Mouse (Mus musculus) midbrain, embryonic 13.5 days (tissue): Measurements from ENCODE around the gene Slc25a12. TPM values are rescaled to one million over a fixed set of nuclear protein-coding genes. Genes with fewer than 3 reads are reported as not detected.

Experiments used
- ATAC-seq: fragments of 200-750 bp; cut with Nextera tagmentation; 2 replicates; pipeline ENCODE4 v1.8.0; 2017; ENCODE audit warnings: mild to moderate bottlenecking, moderate TSS enrichment, moderate library complexity
- H3K27ac ChIP-seq: fragments of 300-500 bp; sonication (generic); 2 replicates; pipeline ENCODE4 v1.5.1; 2015; ENCODE audit warnings: inconsistent platforms, mild to moderate bottlenecking, moderate library complexity
- H3K27me3 ChIP-seq: fragments of 300-500 bp; sonication (generic); 2 replicates; pipeline ENCODE4 v1.6.1; 2015; ENCODE audit warnings: mild to moderate bottlenecking, inconsistent platforms
- H3K36me3 ChIP-seq: fragments of 300-500 bp; sonication (generic); 2 replicates; pipeline ENCODE4 v1.6.1; 2015; ENCODE audit warnings: mild to moderate bottlenecking, inconsistent platforms
- H3K4me1 ChIP-seq: fragments of 300-500 bp; sonication (generic); replicated peaks from 2 replicates; pipeline ENCODE4 v1.6.1; 2015; ENCODE audit warnings: inconsistent platforms
- H3K4me2 ChIP-seq: fragments of 300-500 bp; sonication (generic); replicated peaks from 2 replicates; pipeline ENCODE4 v1.6.1; 2015; ENCODE audit warnings: moderate library complexity, mild to moderate bottlenecking, inconsistent platforms
- H3K4me3 ChIP-seq: fragments of 300-500 bp; sonication (generic); replicated peaks from 2 replicates; pipeline ENCODE4 v1.5.1; 2015; ENCODE audit warnings: mild to moderate bottlenecking, inconsistent platforms
- H3K9ac ChIP-seq: fragments of 300-500 bp; sonication (generic); replicated peaks from 2 replicates; pipeline ENCODE4 v1.6.1; 2015; ENCODE audit warnings: mild to moderate bottlenecking, inconsistent platforms
- H3K9me3 ChIP-seq: fragments of 300-500 bp; sonication (generic); 2 replicates; pipeline ENCODE4 v1.6.1; 2016; ENCODE audit warnings: mild to moderate bottlenecking, inconsistent platforms
- WGBS: fragments of 180-500 bp; shearing (Covaris S2); methylation state at CpG from one replicate; pipeline ENCODE4 v1.1.7; 2015; 5-methylcytosine and 5-hydroxymethylcytosine counted together
- polyA plus RNA-seq: library from polyadenylated mRNA; unstranded; fragments of >200 nt; fragmentation: Nextera tagmentation; extraction: Ambion mirVana; gene quantifications from 2 replicates; pipeline ENCODE4 v1.2.1, GENCODE M21; 2015

Slc25a12 gene
- polyA plus RNA-seq, 1 experiment from 2014 or later: 64.2 TPM

DNA sequence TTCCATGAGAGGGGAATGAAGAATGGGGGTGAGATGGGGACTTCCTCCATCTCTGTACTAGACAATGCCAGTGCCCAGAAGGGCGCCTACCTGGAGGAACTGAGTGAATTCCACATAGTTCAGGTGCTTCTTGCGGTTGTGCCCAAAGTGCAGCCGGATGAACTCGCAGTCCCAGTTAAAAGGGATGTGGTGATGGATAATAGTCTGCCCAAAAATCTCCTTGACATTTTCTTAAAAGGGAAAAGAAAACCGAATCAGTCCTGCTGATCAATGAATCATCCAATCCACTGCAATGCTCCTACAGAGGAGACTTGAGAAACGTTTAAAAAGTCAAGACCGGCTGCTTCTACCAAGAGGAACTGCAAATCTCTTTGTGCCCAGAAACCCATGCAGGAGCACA is 43.7 kb downstream of the Slc25a12 start:
- whole genome bisulfite sequencing: 92% methylated on average over 7 of the region's 7 CpGs
- H3K4me1 ChIP-seq: no peaks in the 10 kb centered on the region
- no peak for ATAC-seq
- no peaks in the 10 kb centered on the region for H3K9me3 ChIP-seq
- no peak overlapping the region for H3K27ac ChIP-seq
- H3K4me3 ChIP-seq: no peak overlapping the region
- peaks cover 38% of the 10 kb centered on the region for H3K36me3 ChIP-seq
- H3K4me2 ChIP-seq: no peak overlapping the region
- no peaks in the 10 kb centered on the region for H3K27me3 ChIP-seq
- H3K9ac ChIP-seq: no peak overlapping the region

DNA sequence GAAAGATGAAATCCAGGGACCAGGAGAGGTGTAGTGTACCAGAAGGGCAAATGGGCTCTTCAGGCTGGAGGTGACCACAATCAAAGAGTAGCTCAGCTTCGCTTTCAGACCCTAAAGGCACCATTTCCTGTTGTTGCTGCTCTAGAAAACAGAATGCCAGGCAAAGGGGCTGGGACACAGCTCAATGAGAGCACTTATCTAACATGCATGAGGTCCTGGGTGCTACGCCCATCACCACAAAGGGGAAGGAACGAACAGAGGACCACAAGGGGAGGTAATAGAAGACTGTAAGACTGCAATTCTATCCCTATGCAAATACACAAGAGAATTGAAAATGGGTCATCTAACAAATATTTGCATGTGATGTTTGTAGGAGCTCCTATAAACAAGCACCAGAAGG is 46.1 kb downstream of the Slc25a12 start:
- Histone ChIP-seq H3K9ac (no peak overlapping the region), H3K36me3 (peaks cover 46% of the 10 kb centered on the region), H3K27me3 (no peaks in the 10 kb centered on the region), H3K4me2 (no peak overlapping the region), H3K4me1 (no peaks in the 10 kb centered on the region), H3K27ac (no peak overlapping the region), H3K9me3 (no peaks in the 10 kb centered on the region), H3K4me3 (no peak overlapping the region)
- WGBS: 95% methylated on average over 3 of the region's 3 CpGs
- ATAC-seq: no peak

DNA sequence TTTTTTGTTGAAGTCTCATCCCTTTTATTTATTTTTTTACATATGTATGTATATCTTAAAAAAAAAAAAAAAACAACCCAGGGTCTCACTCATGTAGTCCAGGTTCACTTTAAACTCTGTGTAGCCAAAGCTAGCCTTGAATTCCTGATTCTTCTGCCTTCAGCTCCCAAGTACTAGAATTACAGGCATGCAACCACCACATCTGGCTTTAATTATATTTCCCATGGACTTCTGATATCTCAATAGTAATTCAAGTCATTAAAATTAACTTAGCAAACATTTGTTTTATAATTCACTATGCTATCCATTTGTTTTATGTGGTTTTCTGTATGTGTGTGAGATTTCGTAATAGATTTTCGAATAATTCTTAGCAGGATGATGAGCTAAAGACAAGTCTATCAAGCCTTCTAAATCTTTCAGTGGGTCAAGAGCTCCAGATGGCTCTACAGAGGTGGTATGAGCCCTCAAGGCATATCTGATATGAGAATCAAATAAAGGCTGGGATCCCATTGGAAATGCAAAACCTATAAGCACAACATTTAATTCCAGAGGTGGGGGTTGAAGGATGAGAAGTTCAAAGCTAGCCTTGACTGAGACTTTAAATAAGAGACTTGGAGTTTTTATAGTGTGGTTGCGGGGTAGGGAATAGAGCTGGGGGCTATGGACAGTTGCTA is 51.3 kb downstream of the Slc25a12 start:
- H3K27me3 ChIP-seq: no peaks in the 10 kb centered on the region
- no peaks in the 10 kb centered on the region for H3K9me3 ChIP-seq
- ATAC-seq: no peak
- 95% methylated on average over 3 of the region's 3 CpGs for WGBS
- H3K4me2 ChIP-seq: no peak overlapping the region
- peaks cover 53% of the 10 kb centered on the region for H3K36me3 ChIP-seq
- H3K27ac ChIP-seq: no peak overlapping the region
- no peak overlapping the region for H3K4me3 ChIP-seq
- peaks cover 4% of the 10 kb centered on the region; the same call in 1 of the 2 replicates for H3K4me1 ChIP-seq
- no peak overlapping the region for H3K9ac ChIP-seq

DNA sequence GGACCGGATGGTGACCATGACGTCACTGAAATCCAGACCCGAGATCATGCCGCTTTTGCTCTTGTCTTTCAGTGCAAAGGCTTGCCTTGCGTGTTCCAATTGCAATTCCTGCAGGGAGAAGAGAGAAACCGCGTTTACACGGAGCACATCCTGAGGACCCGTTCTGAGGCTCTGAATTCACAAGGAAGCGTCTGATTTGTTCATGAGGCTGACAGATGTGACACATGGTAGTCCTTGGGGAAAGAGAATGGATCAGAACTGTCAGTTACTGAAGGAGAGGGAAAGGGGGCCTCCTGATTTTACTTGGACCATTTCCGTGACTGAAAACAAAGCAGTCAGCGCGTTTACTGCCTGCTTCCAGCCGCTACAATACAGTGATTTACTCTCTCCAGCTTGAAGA is 52.5 kb downstream of the Slc25a12 start:
- Histone ChIP-seq H3K9ac (no peak overlapping the region), H3K27ac (peak overlapping the region; percentile 14; the same call in 1 of the 2 replicates), H3K9me3 (no peaks in the 10 kb centered on the region), H3K4me1 (peaks cover 4% of the 10 kb centered on the region; the same call in 1 of the 2 replicates), H3K4me3 (no peak overlapping the region), H3K36me3 (peaks cover 59% of the 10 kb centered on the region), H3K27me3 (no peaks in the 10 kb centered on the region), H3K4me2 (no peak overlapping the region)
- WGBS: 76% methylated on average over 14 of the region's 14 CpGs
- ATAC-seq: no peak

DNA sequence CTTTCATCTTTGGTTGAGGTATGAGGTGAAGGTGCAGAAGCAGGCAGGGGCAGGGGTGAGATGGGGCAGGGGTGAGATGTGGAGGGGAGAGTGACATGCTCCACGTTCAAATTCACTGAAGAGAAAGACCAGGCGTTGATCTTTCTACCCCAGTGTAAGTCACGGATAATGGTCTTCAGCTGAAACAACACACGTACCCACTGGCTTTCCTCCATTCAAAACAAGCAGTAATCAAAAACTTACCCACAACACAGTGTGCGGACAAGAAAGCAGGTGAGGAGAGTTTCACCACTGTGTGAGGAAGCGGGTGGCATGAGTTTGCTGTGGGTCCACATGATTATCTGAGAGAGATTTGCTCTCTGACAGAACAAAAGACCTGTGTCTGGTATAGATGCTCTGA is 53.5 kb downstream of the Slc25a12 start:
- Histone ChIP-seq H3K9ac (no peak overlapping the region), H3K9me3 (no peaks in the 10 kb centered on the region), H3K4me1 (peaks cover 6% of the 10 kb centered on the region), H3K27me3 (no peaks in the 10 kb centered on the region), H3K27ac (no peak overlapping the region), H3K4me3 (no peak overlapping the region), H3K4me2 (no peak overlapping the region), H3K36me3 (peaks cover 56% of the 10 kb centered on the region)
- 85% methylated on average over 6 of the region's 6 CpGs for WGBS
- no peak for ATAC-seq

DNA sequence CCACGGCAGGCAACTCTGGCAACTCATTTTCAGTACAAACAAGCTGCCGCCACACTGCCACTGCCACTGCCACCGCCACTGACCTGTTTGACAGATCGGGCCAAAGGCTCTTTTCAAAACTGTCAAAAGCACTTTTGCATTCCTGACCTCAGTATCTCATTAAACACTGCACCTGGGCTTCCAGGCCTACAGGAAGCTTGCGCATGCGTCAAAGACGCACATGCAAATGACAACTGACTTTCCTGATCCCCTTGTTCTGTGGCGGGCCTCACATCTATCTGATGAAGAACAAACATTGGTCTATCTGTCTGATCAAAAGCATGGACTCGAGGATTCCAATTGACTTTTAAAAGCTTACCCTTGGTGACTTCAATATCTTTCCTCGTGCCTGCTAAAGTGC is 55.5 kb downstream of the Slc25a12 start:
- Histone ChIP-seq H3K4me3 (no peak overlapping the region), H3K9me3 (no peaks in the 10 kb centered on the region), H3K4me1 (peaks cover 9% of the 10 kb centered on the region), H3K4me2 (no peak overlapping the region), H3K9ac (no peak overlapping the region), H3K27me3 (no peaks in the 10 kb centered on the region), H3K27ac (no peak overlapping the region), H3K36me3 (peaks cover 46% of the 10 kb centered on the region)
- ATAC-seq: no peak
- WGBS: 73% methylated on average over 10 of the region's 10 CpGs

DNA sequence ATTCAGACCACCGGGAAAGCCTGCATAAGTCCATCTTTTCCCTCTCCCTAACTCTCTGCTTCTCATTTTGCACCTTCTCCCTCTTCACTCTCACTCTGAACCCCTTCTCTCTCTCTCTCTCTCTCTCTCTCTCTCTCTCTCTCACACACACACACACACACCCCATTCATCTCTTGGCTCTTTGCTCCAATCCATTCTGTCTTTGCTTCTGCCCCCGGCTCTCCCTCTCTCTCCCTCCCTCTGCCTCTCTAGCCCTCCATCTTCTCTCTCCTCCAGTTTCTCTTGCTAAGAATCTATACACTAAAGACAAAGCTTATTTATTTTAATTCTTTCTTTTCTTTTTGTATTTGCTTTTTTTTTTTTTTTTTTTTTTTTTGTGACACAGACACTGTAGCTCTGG is 57.8 kb downstream of the Slc25a12 start:
- Histone ChIP-seq H3K4me2 (no peak overlapping the region), H3K9me3 (no peaks in the 10 kb centered on the region), H3K36me3 (peaks cover 46% of the 10 kb centered on the region), H3K27ac (no peak overlapping the region), H3K9ac (no peak overlapping the region), H3K4me1 (peaks cover 6% of the 10 kb centered on the region), H3K4me3 (no peak overlapping the region), H3K27me3 (no peaks in the 10 kb centered on the region)
- ATAC-seq: no peak
- WGBS: 47% methylated on average over 2 of the region's 2 CpGs

DNA sequence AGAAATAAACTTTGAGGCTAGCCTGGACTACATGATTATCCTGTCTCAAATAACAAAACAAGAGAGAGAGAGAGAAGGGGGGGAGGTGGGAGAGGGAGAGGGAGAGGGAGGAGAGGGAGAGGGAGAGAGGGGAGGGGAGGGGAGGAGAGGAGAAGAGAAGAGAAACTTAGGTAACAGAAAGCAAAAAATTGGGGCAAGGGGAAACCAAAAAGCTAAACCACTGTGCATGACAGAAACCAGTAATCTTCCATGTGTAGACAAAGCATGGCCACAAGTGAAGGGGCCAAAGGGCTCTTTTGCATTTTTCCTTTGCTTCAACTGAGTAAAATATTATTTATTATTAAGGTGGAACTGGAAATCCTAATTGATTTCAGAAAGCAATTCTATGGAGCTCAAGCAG is 61.2 kb downstream of the Slc25a12 start:
- Histone ChIP-seq H3K4me2 (no peak overlapping the region), H3K27ac (no peak overlapping the region), H3K9me3 (no peaks in the 10 kb centered on the region), H3K4me3 (no peak overlapping the region), H3K4me1 (peaks cover 16% of the 10 kb centered on the region), H3K36me3 (peaks cover 28% of the 10 kb centered on the region), H3K27me3 (no peaks in the 10 kb centered on the region), H3K9ac (no peak overlapping the region)
- no peak for ATAC-seq

DNA sequence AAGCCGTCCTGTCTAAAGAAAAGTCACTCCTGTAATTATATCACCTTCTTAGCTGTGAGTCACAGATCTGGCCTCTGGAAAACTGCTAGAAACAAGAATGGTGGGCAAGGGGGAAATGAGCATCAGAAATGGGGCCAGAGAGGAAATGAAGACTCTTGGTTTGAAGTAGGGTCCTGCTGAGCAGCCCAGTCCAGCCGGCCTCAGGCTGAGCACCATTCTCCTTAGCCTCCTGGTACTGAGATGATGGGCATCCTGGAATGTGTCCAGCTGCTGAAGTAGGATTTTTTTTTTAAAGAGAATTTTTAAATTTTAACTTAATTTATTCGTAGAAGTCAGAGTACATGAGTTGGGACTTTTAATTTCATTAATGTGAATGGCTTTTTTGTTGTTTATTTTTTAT is 62.7 kb downstream of the Slc25a12 start:
- Histone ChIP-seq H3K4me3 (no peak overlapping the region), H3K4me1 (peaks cover 16% of the 10 kb centered on the region), H3K4me2 (no peak overlapping the region), H3K27me3 (no peaks in the 10 kb centered on the region), H3K9ac (no peak overlapping the region), H3K9me3 (no peaks in the 10 kb centered on the region), H3K36me3 (peaks cover 13% of the 10 kb centered on the region; the same call in 1 of the 2 replicates), H3K27ac (no peak overlapping the region)
- ATAC-seq: no peak
- 53% methylated on average over 3 of the region's 3 CpGs for WGBS

DNA sequence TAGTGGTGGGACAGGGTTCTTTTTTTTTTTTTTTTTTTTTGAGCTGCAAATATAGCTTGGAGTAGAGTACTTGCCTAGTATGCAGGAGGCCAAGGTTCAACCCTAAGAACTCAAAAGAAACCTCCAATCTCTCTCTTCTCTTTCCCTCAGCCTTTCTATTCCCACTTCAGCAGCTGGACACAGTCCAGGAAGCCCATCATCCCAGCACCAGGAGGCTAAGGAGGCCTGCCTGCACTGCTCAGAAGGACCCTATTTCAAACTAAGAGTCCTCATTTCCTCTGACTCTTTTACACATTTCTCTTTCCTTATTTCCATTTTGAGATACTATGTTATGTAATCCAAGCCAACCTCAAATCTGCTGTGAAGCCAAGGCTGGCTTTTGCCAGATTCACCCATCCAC is 64.3 kb downstream of the Slc25a12 start:
- Histone ChIP-seq H3K4me2 (no peak overlapping the region), H3K27me3 (no peaks in the 10 kb centered on the region), H3K9ac (no peak overlapping the region), H3K27ac (no peak overlapping the region), H3K4me3 (no peak overlapping the region), H3K9me3 (no peaks in the 10 kb centered on the region), H3K4me1 (peaks cover 11% of the 10 kb centered on the region; the same call in 1 of the 2 replicates), H3K36me3 (peaks cover 15% of the 10 kb centered on the region)
- no peak for ATAC-seq

DNA sequence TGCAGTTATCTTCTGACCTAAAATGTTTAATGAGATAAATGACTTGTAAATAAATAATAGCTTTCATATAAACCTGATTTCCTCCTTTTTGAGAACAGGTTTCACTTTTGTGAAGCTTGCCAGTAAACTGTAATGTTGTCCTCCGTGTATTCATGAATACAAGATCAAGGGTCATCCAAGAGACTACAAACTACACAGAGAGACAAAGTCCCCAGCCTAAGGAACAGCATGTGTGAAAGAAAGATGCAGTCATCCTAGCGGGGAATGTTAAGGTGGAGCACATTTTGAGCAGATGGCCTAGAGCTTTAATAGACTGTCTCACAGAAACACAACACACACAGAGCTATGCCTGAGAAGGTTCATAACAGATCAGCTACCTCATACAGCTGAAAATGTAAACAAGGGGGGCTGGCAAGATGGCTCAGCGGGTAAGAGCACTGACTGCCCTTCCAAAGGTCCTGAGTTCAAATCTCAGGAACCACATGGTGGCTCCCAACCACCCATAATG is 65.3 kb downstream of the Slc25a12 start:
- H3K4me3 ChIP-seq: no peak overlapping the region
- no peak overlapping the region for H3K9ac ChIP-seq
- no peak for ATAC-seq
- 76% methylated on average over 3 of the region's 3 CpGs for WGBS
- peaks cover 16% of the 10 kb centered on the region for H3K36me3 ChIP-seq
- no peaks in the 10 kb centered on the region for H3K9me3 ChIP-seq
- no peaks in the 10 kb centered on the region for H3K27me3 ChIP-seq
- peaks cover 11% of the 10 kb centered on the region; the same call in 1 of the 2 replicates for H3K4me1 ChIP-seq
- no peak overlapping the region for H3K27ac ChIP-seq
- no peak overlapping the region for H3K4me2 ChIP-seq

DNA sequence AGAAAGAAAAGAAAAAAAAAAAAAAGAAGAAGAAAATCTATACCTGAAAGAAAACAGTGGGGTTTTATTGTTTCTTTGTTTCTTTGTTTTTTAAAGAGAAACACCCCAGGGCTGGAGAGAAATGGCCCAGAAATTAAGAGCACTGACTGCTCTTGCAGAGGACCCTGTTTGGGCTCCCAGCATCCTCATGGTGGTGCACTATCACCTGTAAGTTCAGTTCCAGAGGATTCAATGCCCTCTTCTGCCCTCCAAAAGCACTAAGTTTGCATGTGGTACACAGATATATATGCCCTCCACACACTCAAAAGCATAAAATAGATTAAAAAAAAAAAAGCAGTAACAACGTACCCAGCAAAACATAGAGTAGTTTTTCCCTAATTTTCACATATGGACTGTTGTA is 68.8 kb downstream of the Slc25a12 start:
- no peaks in the 10 kb centered on the region for H3K9me3 ChIP-seq
- no peaks in the 10 kb centered on the region for H3K27me3 ChIP-seq
- peaks cover 26% of the 10 kb centered on the region for H3K4me1 ChIP-seq
- WGBS: 95% methylated on average over 1 of the region's 1 CpGs
- no peak overlapping the region for H3K4me2 ChIP-seq
- no peak overlapping the region for H3K9ac ChIP-seq
- peaks cover 14% of the 10 kb centered on the region for H3K36me3 ChIP-seq
- H3K27ac ChIP-seq: no peak overlapping the region
- ATAC-seq: no peak
- H3K4me3 ChIP-seq: no peak overlapping the region

DNA sequence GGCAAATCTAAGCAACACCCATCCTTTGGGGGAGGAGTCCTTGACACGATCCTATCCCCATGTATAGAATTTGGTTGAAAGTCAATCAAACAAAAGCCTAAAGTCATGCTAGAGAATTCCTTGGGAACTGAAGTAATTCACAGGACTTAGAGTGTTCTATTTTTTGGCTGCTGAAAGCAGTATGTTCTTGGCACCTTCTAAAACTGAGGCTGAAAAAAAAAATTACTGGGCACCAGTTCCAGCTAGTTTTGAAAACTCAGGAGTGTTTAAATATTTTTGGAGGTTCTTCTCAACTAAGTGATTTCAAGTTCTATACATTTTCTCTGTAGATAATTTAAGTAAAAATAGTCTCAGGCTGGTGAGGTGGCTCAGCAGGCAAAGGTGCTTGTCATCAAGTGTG is 70.0 kb downstream of the Slc25a12 start:
- Histone ChIP-seq H3K4me3 (no peak overlapping the region), H3K9me3 (no peaks in the 10 kb centered on the region), H3K4me1 (peaks cover 23% of the 10 kb centered on the region), H3K27ac (no peak overlapping the region), H3K4me2 (no peak overlapping the region), H3K9ac (no peak overlapping the region), H3K36me3 (peaks cover 17% of the 10 kb centered on the region), H3K27me3 (no peaks in the 10 kb centered on the region)
- 71% methylated on average over 1 of the region's 1 CpGs for WGBS
- no peak for ATAC-seq
